Mouse (Mus musculus): ENCODE measurements around the gene Ctsm. TPM values are rescaled to one million over a fixed set of nuclear protein-coding genes. Genes with fewer than 3 reads are reported as not detected.
"Not testable (repeated sequence)": the region's sequence is repeated elsewhere in the genome, so short reads cannot be mapped to it uniquely, and the experiment has no call there.

Ctsm gene
- total RNA-seq (2021): not detected

DNA sequence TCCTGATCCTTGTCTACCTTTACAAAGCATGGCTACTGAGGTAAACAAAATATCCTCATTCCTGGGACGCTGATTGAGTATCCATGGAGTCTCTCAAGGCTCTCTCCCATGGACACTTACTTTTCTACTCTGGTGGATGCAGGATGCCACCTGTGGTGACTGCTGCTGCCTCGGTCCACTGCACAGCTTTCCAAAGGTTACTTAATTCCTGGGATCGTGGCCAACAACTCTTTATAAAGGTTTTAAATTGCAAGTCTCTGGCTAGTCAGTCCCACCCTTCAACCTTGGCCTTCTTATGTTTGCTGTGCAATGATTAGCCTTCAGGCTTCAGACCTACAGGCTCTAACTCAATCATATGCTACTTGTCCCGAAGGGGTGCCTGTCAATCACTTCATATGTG, at the start of gene Ctsm:
Gene Ctsm (minus strand): TSS at position 209 of the 400 bp plus-strand sequence.
- DNase-seq: no peak
- intact Hi-C loops (cut with DNase I): no loop called here

DNA sequence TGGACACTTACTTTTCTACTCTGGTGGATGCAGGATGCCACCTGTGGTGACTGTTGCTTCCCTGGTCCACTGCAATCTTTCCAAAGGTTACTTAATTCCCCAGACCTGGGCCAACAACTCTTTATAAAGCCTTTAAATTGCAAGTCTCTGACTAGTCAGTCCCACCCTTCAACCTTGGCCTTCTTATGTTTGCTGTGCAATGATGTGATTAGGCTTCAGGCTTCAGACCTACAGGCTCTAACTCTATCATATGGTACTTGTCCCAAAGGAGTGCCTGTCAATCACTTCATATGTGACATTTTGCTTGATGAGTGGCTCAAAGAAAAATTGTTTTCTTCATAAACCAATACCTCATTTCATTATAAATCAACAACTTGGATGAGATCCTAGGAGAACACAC, 28.4 kb upstream of the Ctsm start, which contains the start of gene Cts3:
Gene Cts3 (minus strand): TSS at position 101 of the 400 bp plus-strand sequence.
- intact Hi-C loops (cut with DNase I): no loop called here
- no peak for DNase-seq

DNA sequence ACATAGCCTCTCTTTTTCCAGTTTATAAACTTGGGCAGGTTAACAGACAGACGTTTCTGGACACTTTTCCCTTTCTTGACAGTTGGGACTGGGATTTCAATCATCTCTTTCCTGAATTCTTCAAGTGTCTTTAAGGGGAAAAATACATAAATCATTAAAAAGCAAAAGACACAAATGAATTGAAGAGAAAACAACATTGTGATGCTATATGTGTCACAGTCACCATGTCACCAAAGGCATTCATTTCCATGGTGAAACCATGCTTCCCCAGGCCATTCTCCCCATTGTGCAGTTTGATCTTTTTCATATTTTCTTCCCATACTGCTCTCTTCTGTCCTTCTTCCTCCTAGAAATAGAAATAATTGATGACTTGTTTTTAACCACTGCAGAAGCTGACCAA, 26.4 kb upstream of the Ctsm start, which contains the start of gene Gm49352:
Gene Gm49352 (minus strand): TSS at position 101 of the 400 bp plus-strand sequence.
- DNase-seq; intact Hi-C loops (cut with DNase I): not testable (repeated sequence)

Other genes starting within 250 kb of the Ctsm start
- gene Cts7, start 183.6 kb downstream of the Ctsm start, total RNA-seq (2021): not detected
- not detected for gene Gm49352, start 26.3 kb upstream of the Ctsm start, total RNA-seq (2021)
- gene Cts3, start 28.3 kb upstream of the Ctsm start, total RNA-seq (2021): not detected